Mouse (Mus musculus) cerebellum, postnatal 14 days (tissue): ENCODE measurements at regions not wholly inside any gene's neighbourhood (a gene's known extent, or its start where the extent isn't known, plus 50 kb on each side); places are given as distances from the start of the nearest gene placed in this dataset.

ENCODE experiments used
- DNase-seq, 2 experiments: peaks; one replicate each; pipeline ENCODE4 v3.0.0; 2021; ENCODE audit warnings: mixed read lengths in 2 of 2

DNA sequence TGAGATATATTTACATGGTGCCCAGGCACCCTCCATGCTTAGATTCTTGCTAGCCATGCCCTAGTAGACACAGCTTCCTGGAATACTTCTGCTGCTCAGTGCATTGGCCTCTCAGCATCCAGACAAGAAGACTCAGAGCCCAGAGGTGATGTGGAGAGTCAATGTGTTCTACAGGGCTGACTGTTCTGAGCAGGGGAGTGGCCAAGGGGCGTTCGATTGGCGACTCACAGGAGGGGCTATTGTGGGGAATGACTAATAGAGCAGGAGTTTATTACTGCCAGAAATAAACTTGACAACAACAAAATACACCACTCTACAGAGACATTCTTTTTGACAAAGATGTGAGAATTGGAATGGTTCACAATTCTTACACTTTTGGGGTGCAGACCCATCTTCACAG lies 156.3 kb downstream of the Mtx2 start:
- DNase-seq, result no peak

DNA sequence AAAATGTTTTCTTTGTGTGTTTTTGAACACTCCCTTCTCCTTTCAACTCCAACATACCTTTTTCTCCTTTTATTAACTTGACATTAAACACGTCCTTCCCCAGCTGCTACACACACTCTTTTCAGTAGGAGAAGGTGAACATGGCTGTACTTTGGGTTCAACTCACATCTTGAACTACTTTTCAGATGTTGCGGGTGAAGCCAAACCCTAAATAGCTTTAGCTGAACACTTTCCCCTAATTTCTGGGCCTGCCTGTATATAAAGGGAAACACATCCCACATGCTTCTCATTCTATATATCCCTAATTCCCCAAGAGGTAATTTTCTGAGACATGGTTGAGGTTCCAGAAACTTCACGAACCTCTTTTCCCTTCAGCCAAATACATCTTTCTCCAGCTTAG lies 168.2 kb downstream of the Mtx2 start:
- DNase-seq, result no peak

DNA sequence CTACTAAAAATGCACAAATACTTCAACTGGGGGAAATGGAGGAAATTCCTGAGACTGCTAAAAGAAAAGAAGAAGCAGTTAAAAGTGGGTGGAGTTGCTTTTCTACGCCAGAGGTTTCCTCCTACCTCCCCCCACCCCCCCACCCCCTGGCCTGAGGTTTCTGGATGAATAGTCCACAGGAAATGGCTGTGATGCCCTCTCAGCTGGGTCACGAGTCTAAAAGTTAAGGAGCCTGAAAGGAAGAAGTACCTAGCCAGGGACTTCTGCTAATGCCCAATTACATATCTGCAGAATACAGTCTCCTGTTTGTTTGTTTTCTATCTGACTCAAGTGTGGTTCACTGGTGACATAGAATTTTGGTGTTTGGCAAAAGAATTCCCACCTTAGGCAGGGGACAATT lies 169.4 kb downstream of the Mtx2 start:
- DNase-seq, result no peak

DNA sequence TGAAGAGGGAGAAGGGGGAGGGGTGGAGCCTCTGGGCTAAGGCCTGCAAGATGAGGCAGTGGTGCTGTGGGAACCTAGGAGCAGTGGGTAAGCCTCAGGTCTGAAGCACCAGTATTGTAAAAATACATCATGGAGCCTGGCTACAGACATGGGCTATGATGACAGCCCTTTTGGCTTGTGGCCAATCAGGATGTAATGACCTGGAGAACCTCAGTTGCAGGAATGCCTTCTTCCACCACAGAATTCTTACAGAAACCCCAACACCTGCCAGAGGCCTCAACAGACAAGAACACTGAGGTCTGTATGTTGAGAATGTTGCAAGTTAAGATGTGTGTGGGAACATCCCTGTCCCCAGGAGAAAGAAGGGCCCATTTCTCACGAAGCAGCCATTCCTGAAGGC lies 172.1 kb downstream of the Mtx2 start:
- DNase-seq, result no peak

DNA sequence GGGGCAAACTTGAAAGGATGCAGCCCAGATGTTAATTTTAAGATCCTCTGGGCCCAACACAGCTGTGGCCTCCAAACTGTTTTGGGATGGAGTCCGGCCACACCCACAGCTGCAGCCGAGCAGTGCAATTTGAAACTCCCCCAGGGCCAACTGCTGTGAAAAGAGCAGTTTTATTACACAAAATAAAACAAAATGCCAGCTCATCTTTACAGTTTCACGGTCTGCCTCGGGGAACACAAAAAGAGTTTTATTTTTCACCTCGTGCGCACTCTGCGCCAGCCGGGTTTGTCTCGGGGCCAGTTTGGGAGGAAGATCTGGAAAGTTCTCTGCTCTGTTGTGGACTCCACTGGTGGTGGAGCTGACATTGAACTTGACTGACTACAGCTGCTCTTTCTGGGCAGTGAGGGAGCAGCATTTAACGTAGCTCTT lies 174.8 kb downstream of the Mtx2 start:
- DNase-seq, result no peak

DNA sequence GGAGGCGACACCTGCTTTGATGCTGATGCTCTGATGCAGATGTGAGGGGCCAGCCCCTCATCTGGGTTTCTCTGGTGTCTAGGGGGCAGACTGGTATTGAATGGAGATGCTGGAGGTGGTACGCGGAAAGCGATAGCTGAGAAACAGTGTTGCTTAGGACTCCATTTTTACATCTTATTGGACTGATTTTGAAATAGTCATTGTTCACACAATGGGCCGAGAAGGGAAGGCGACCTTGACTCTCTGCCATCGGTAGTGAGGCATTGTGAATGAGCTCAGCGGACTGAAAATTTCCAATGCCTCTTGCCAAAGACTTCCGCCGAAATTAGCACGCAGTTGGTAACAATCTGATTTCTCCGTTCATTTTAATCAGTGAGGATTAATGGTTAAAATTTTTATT lies 177.0 kb downstream of the Mtx2 start:
- DNase-seq, result peak; percentile 37

DNA sequence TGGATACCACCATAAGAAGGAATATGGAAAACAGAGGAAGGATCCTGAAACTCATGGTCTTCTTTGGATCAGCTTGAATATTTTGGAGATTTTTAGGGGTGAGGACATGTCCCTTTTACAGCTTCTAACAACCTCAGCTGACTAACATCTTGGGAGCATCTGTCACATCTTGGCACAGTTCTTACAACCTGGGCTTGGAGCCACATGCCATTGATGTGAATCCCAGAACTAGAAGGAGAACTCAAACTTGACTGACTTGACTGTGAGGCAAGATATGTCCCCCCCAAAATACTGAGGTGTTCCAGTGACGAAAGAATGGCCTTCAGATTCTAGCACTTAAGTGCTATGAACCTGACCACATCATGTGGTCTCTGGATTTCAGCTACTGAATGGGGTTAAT lies 182.5 kb downstream of the Mtx2 start:
- peak; percentile 6 to 13 for DNase-seq

DNA sequence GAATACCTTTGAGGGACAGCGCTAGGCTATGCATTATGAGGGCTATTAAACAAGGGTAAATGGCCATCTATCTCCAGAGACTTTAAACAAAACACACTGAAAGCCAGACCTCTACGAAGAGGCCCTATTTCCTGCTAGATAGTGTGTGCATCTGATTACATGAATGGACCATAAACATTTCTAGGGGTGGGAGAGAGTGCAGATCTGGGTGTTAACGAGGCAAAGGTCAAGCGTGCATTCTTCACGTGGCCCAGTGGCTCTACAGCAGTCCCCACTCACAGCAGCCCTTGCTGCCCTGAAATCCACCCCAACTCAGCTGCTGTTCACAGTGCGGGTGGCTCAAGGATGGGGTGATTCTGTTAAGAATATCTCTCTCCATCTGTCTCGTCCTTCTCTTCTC lies 185.0 kb downstream of the Mtx2 start:
- DNase-seq, result no peak

DNA sequence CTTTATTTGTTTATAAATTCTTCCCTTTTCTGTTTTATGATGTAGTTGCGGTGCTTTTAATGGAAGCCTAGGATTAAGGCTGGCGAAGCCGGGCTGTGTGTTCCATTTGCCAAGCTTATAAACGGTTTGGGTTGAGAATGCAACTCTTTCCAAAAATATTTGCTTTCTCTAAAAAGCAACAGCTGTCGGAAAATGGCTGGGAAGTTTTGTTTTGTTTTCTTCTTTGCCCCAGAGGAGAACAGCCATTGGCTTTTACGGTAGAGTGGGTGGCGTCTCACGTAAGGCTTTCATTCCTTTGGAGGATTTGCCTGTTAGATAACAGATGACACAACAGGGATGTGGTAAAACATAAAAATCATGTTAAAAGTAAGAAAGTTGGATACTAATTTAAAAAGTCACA lies 186.4 kb downstream of the Mtx2 start:
- no peak for DNase-seq

DNA sequence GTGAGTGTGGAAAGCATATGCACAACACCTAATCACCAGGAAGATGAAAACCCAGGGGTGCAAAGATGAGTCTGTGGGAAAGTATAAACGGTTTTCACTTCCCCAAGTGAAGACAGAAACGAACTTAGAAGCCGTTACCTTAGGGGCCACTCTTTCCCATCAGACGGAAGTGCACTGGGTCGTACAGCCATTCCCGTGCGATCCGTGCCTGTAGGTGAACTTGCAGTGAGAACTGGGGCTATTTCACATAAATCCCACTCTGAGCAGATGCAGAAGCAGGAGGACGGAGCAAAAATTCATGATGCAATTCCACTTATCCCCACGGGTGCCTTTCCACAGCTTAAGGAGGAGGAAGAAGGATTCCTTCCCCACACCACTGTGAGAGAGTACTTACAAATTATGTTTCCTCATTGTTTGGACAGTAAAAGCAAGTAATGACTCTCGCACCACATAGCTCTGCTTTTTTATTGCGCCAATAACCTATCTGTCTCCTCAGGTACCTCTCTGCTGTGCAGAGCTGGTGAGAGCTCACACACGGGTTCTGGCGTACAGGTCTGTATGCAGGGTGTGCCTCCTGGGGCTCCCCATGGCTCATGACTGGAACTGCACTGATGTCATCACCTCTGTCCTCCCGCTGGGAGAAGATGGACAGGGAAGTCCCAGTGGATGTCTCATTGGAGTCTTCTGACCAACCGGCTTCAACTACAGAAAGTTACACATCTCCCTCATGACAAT lies 189.6 kb downstream of the Mtx2 start:
- no peak for DNase-seq

DNA sequence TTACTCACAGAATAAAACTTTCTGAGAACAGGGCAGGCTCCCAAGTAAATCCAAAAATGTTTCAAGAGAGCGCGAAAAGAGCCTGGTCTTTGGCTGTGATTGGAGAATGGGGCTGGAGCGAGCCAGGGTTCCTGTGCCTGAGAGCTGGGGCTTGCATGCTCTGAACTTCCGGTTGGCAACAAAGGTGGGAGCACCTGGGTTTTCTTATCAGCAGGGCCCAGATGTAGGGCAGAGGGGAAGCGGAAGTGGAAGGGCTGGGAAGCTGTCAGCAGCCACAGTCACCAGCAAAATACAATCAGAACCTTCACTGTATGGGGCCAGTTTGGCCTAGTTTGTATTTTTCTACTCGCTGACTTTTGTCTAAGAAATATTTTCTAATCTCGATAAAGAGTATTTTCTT lies 193.9 kb downstream of the Mtx2 start:
- no peak for DNase-seq

DNA sequence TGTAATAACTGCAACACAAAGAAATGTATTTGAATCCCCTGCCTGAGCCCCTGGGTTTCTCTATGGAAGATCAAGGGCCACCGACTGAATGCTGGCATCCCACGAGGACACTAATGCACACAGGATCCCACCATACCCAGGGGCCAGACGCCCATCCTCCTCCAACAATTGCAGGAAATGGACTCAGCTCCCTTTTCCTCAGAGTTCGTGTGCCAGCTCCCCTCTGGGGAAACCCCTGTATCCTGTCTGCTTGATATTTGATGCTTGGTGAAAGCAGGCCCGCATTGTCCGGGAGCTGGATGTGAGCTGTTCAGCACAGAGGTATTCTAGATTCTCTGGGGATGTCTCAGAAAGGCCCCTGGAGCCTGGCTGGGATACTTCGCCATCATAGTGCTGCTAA lies 196.0 kb downstream of the Mtx2 start:
- DNase-seq, result no peak

DNA sequence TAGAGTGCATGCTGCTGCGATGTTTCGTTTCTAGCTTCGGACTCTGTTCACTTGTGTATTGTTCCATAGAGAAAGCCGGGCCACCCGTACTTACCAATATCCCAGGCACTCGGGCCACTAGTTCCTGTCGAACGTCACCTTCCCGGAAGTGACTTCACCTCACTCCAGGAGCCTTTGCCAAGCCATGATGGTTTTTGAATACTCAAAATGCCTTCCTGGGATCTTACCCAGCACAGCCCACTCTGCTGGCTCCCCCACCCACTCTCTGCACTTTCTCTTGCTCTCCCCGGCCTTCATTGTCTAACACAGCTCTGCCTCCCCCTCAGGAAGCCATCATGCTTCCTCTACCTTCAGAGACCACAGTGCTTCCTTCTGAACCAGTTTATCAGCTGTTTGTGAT lies 202.5 kb downstream of the Mtx2 start:
- no peak for DNase-seq

DNA sequence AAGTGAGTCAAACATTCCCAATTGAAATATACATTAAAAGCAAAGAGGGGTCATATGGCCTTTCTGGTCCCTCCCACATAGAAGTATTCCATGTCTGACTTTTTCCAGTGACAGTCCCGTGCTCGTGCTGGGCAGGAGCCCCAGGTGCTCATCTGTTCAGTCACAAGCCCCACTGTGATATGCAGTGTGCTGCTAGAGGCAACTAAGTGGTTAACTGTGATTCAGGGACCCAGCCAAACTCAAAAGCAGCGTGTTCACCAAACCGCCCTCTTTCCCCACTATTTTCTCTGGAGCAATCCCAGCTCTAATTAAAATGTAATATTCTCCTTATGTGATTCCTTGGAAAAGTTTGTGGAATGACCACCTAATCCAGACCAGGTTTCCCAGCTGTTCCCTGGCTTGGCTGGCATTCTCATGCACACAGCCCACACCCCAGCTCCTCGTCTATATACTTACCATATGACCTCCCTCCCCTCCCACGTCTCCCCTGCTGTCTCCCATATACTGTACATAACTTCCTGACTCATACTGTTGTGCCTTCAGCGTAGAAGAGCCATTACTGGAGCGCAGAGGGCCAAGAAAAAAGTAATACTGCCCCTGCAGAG lies 203.6 kb downstream of the Mtx2 start:
- DNase-seq, result no peak

DNA sequence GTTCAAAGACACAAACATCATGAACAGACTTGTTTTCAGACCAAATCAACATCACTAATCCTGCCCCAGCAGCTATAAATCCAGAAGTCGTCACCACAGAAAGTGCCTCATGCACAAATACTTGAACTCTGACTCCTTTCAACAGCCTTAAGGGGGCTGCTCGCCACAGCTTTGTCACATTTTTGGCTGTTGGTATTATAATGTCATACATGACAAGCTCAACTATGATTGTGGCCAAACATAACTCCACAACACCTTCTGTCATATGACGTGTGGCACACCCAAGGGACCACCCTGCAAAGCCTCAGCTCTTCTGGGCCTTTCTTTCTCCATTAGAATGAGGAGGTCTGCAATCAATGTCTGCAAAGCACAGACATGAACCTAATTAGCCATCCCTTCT lies 209.1 kb downstream of the Mtx2 start:
- DNase-seq, result no peak

DNA sequence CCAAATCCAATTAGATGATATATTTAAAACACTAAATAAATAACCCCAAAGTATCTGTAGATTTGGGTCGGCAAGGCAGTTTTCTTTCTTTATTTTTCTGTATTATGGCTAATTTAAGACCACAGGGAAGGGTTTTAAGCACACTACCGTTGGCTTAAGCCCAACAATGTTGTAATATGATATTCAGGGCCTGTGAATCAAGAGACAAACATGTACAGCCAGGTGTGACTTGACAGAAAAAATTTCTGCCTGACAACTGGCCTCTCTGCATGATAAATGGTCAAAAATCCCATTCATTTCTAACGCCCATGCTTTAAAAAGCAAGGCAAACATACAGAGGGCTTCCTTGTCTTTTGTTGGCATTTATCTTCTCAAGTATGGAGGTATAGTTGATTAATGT lies 213.5 kb downstream of the Mtx2 start:
- no peak for DNase-seq

DNA sequence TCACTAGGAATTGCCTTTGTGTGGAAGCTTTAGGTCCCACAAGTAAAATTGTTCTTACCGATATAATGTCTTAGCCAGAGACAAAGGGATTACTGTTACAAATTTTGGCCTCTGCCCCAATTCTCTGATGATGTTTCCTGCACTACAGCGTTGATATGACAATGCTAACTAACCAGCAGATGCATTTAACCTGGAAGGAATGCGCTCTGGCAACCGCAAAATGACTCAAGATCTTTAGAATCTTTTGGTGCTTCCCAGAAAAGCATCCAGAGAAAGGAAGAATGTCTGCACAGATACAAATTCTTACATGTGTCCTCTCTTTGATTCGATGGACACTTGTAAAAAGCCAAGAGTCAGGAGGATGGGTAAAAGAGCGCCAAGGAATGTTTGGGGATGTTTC lies 221.3 kb downstream of the Mtx2 start:
- no peak for DNase-seq

DNA sequence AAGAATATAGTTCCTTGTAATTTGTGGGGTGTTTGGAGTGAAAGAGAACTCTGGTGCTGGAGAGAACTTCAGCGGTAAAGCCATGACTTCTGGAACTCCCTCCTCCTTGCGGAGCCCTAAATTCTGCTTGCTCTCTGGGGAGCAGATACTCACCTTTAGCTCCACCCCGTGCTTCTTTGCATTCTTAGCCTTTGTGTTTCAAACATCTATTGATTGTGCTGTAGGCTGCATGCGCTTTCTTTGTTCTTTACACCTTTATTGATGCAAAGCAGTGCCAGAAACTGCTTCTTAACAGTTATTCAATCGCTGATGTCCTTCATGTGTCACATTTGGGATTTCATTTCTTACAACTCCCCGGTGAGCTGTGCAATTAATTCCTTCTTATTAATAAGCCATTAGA lies 222.5 kb downstream of the Mtx2 start:
- DNase-seq, result no peak

DNA sequence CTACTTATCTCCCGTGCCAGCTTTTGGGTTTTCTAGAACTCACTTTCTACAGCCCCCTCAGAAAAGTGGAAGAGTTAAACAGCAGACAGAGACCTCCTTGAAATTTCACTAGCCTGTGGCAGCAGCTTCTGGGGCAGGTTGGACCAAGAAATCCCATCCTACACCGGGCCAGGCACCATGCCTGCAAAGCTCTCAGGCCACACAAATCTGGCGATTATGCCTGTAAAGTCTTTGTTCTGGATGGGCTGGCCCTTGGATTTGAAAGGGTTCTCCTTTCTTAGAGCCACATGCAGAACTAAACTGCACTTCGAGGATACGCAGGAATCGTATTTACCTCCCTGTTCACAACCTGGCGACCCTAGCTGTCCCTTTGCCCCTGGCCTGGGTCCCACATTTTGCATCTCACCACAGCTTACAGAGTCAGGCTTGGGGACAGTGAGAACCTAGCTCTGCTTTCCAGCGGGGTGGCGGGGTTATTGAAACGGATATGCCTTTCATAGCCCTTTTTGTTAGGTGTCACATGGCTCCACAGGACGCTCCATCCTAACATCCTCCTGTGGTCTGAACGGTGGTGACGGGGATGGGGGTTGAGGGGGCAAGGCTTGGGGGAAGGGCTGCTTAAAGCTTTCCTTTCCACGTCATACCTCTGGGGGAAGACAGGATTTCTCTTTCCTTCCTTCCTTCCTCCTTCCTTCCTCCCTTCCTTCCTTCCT lies 229.0 kb downstream of the Mtx2 start:
- DNase-seq, result peak; percentile 46 to 48

DNA sequence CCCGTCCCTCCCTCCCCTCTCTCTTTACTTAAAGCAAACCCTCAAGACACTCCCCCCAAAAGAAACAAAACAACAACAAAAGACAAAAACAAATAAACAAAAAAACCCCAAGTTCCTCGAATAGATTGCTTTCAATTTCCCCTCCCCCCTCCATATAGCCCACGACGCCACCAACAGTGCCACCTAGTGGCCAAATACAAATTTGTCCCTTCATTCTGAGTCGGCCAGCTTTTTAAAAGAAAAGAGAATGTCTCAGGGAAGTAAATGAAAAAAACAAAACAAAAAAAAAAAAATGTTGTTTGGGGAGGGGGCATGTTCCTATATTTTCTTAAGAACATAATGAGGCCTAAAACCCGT lies 229.6 kb downstream of the Mtx2 start:
- DNase-seq, result peak; percentile 76 to 79

DNA sequence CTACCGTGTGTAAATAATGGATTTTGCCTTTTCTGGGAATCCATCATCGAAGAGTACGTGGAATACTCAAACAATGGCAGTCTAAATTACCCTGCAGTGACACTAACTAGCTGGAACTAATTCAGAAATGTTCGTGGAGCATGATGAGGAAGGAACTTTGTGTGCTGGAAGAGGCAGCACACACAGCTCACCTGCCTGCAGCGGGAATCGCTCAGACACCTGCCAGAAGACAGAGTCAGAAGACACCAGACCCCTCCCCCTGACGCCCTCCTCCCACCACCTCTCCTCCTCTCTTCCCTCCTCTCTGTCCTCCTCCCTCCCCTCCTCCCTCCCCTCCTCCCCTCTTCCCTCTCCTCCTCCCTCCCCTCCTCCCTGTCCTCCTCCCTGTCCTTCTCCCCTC lies 235.4 kb downstream of the Mtx2 start:
- peak in 1 of 2 experiments; percentile 17 for DNase-seq

DNA sequence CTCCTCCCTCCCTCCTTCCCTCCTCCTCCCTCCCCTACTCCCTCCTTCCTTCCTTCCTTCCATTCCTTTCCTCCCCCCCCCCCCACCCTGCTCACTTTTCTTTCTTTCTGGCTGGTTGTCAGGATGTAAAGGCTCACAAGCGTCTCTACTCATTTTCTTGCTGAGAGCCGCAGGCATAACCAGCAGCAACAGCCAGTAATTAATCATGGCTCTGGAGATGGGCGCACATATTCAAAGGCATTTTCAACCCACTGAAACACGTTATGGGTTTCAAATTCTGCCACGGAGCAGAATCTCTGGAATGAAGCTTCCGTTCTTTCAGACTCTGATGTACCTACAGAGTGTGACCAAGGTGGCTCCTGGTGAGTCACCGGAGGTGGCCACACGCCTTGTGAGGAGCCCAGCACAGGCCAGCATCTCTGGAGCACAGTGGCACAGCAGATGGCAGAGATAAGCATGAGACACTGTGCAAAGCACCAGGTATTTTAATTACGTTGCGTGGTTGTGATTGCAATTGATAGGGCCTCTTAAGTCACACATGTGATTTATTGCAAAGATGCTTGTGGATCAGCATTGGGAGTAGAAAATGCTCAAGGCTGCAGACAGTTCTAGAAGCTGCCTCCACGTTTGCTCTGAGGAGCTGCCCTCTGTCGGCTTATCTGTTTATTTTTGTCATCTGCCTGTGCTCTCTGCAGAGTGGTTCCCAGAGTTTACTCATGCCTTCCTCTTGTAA lies 236.0 kb downstream of the Mtx2 start:
- DNase-seq, result peak; percentile 17 to 18

DNA sequence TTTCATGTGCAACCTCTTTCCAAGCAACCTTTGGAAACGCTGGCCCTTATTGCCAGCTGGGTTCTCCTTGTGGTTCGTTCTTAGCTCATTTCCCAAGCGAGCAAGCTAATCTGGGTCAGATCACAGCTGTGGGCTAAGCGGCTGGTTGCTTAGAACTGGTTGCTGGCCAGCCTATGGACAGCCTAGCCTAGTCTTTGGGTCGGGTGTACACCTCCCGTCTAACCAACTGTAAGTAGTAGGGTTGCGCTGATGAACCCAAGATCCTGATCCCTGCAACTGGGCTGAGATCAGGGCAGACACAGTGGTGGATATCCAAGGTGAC lies 236.5 kb downstream of the Mtx2 start:
- DNase-seq, result peak; percentile 36 to 52
